Mouse (Mus musculus): ENCODE data around the gene Irf8.

The Irf8 gene

DNA sequence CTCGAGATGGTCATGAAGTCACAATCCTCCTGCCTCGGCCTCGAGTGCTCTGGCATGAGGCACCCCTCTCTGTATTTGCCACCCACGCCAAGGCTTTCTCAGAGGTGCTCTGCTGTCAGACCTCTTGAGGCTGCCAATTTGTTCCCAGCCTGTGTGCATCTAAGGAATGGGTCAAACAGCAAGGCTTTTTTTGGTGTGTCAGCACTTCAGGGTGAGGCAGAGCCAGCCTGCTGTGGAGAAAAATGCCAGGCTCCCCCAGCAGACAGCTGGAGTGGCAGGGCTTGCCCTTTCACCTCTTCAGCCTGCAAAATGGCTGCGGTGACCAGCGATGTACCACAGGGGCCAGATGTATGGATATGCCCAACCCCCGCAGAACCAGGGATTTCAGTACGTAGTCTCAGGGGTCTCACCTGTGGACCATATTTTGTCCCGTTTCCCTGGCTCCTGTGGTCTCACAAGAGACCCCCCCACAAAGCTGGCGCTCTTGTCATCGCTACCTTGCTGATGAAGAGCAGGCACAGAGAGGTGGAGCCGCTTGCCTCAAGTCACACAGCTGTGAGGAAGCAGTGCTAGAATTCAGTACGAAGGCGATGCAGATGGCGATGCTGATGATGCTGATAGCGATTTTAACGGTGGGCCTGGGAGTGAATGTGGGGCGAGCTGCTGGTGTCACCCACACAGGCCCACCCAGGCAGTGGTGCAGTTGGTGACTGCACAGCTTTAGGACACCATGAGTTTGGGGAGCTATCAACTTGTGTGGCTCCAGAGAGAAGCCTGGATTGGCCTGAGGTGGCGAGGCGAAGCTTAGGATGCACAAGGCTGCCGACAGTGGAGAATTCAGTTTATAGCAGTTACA lies 15.3 kb downstream of the Irf8 start:
- peak; percentile 65 for DNase-seq

DNA sequence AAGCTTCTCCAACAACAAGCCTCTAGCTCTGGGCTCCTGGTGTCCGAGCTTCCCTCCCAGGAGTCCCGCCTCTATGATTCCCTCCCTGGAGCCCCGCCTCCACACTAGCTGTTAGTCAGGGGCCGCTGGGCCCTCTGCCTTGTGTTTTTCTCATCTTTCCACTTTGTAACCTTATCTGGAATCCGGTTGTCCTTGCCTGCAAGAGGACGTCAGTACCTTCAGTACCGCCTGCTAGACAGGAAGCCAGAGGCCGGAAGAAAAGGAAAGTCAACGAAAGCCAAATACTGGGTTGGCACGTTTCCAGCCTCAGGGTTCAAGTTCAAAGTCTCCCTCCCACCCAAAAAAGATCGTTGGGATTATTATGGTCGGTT lies 15.9 kb downstream of the Irf8 start:
- peak; percentile 84 for DNase-seq

DNA sequence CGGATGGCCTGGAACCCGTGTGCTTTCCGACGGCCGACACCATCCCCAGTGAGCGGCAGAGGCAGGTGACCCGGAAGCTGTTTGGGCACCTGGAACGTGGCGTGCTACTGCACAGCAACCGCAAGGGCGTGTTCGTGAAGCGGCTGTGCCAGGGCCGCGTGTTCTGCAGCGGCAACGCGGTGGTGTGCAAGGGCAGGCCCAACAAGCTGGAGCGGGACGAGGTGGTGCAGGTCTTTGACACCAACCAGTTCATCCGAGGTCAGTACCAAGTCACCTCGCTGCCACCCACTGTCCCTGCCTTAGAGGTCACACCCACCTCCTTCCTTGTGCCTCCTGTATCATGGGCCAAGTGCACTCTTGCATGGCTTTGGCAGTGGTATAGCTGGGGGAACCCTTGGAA lies 17.3 kb downstream of the Irf8 start:
- DNase-seq = peak; percentile 50

DNA sequence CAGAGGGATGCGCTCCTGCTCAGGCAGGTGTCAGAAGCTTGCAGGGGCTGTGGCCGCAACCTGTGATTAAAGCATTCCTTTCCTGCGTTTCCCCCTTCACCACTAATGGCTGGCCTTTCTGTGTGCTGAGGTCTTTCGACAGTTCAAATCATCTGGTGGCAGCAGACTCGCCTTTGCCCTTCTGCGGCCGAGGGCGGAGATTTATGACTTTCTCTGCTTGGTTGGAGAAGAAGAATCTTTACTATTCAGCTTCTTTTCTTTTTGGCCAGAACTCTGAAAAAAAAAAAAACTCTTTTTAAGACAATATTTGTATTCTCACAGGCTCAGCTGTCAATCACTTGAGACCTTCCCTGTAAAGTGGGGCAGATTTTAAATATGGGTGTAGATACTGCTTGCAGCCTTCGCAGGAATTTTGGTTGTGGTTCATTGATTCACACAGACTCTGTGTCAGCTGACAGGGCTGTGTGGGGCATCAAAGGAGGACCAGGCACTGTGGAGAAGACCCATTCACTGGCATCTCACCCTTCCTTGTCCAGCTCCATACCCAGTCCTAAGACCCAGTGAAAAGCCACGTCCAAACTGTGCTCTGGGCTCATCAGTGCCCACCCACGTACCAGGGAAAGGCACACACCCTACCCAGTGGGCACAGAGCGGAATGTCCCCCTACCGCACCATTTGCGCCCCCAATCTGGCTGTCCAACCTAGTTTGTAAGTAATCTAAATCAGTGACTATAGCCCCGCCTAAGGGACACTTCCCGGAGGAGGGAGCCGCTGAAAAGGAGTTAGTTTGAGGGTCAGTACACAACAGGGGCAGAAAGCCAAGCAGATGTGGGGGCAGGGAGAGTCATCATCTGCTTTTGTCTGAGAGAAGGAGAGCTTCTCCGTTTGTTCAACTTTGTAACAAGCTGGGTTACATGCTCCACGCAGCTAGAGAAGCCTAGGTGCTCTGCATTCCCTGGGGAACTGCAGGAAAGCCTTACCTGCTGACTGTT lies 19.4 kb downstream of the Irf8 start:
- peak; percentile 76 for DNase-seq

DNA sequence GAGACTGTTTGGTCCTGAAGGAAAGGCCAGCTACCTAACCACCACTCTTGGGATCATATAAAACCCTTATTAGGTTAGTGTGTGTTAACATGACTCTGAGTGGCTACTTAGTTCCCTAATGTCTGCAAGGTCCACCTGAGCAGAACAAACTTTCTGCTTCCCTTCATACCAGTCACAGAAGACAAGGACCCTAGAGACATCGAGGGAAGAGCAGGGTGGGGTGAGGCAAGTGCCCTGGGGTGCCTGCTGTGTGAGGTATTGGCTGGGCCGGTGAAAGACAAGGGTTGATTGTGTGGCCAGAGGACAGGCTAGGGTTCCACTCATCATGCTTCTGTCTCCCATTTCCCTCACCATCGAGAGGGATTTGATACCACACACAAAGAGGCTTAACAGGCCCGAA lies 21.8 kb downstream of the Irf8 start:
- no peak for DNase-seq

DNA sequence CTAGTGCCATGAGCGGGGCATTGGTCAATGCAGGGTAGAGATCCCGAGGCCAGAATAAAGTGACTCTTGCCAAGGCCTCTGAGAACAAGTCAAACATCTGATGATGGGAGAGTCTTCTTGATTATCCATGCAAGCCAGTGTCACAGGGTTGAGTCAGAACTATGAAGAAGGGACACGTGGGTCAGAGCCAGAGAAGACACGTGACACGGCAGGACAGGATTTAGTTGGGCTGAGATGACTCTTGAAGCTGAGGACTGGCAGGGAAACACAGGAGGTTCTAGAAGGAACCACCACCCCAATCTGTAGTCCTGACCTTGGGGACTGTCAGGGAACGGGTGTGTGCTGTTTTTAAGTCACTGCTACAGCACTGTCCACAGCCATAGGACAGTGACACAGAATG lies 23.7 kb downstream of the Irf8 start:
- no peak for DNase-seq

DNA sequence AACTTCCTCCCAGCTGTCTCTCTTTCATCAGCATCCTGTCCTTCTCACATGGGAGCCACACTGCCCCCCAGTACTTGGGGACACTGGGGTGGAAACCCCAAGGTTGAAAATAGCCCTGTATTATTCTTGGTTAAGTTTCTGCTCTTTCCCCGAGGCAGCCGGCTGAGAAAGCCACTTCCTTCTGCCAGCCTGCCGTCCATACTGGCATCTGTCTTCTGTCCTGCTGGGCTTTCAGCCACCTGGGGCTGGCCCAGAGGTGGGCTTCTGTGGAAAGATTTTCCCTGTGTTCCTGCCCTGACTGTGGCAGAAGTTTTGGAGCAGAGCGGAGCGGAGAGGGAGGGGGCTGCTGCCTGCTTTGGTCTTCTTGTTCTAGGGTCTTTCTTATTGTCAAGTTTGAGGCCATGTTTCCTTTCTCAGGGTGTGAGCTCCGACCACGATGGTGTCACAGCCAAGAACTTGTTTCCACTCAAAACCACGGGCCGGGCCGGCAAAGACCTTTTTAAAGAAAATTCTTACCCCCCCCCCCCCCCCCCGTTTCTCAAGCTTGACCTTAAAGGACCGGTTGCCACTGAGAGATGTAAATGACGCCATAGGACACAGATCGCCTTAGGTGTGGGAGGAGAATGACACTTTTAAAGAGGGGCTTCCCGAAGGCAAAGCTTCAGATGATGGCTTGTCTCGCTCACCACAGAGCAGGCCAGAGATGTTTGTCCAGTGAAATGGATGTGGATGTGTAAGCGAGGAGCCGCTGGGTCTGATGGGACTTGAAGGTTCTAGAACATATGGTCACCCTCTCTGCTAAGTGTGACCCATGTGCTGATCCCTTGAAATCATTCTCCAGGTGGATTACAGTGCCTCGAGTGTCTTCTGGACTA lies 24.4 kb downstream of the Irf8 start:
- no peak for DNase-seq

DNA sequence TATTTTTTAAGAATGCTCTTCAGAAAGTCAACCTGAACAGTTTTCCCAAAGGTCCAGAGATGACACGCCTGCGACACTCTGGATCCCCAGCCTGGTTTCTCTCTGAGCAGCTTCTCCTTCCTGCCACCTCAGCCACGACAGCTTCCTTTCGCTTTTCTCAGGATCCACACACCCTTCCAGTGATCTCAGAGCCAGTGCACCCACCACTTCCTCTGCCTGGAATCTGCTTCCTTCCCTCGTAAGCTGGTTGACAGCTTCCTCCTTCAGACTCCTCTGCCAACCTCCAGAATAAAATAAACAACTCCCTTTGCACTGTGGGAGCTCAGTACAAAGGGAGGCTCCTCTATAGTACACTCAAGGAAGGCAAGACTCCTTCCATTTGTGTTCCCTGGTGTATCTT lies 27.1 kb downstream of the Irf8 start:
- no peak for DNase-seq

DNA sequence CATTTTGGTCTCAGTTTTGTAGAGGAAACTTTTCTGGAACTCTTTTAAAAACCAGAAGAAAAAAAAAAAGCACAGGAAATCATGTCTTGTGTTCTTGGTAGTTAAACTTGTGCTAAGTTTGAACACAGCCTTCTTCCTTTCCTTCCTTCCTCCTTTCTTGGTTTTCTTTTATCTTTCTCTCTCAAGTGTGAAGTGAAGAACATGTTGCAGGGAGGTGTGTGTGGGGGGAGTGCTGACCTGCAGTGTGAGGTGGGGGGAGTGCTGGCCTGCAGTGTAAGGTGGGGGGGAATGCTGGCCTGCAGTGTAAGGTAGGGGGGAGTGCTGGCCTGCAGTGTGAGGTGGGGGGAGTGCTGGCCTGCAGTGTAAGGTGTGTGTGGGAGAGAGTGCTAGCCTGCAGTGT lies 28.5 kb downstream of the Irf8 start:
- DNase-seq = no peak

DNA sequence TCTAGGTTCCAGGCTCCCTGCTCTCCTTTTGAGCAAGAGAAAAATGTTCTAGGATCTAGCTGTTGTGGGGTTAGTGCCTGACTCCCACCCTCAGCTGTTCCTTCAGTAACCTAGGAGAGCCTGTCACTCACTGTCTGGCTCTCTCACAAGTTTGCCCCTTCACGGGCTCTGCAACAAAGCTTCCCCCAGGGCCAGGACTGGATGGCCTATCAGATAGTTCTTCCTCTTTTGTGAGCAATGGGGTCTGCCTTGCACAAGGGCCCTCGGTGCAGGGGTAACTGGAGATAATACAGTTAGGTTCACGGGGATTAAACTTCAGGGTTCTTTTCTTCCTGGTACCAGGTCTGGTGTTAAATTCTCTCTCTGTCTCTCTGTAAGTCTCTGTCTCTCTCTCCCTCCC lies 30.5 kb downstream of the Irf8 start:
- no peak for DNase-seq

DNA sequence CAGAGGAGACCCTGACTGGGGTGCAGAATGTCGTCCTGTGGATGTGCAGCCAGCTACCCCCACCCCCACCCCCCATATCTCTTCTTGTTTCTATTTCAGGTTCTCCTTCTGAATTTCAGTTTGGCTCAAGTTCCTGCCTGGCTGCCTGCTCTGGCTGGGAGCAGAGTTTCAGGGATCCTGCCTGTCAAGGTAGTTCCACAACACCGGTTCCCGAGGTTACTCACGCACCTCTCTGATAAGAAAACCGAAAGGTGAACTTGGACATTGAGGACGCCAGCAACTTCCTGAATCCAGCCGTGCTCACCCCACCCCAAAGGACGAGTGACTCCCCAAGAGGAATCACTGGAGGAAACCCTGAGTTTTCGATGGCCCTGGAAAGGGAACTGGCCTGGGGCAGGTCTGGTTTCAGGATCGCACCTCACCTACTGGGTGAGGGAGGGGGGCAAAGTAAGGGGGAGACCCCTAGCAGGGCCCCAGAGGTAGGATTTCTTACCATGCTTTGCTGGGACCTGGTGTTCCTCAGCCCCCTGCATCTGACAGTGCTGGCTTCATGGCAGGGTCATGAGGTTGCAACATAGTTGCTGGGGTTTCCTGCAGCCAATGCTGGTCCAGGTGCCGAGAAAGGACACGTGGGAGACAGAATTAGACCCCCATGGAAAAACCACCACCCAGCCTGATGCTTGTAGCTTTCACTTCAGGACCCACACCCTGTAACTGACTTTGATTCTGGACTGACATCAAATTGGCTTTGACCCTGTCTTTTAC lies 32.5 kb downstream of the Irf8 start:
- no peak for DNase-seq

DNA sequence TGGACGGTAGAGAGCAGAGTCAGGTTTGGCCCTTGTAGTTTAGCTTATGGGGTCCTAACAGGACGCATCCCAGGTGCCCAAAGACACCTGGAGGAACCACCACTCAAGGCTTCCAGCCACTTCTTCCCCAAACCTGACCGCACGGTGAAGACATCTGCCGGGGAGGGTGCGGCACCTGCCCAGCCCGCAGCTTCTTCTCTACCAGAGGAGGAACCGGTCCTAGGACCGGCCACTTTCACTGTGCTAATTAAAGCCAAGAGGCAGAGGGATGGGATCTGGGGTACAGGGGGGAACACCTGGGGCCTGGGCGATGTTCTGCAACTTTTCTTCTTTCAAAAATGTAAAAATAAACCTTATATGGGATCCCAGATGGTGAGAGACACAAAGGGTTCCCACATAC lies 41.0 kb downstream of the Irf8 start:
- DNase-seq = no peak

DNA sequence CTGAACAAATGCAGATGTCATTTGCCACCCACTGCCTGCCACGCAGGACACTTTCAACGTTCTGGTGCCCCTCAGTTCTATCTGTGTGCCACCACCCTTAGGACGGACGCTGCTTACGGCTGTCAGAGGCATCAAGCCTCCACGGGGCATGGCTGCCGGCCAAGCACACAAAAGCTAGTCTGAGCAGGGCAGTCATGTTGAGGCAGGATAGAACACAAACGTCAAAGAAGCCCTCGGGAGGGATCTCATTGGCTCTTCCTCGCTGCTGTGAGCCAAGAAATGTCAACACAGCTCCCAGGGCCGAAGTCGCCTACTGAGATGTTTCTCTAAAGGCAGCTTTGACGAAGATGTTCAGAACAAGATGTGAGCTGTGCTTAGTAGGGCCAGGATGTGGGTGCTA lies 41.6 kb downstream of the Irf8 start:
- no peak for DNase-seq

DNA sequence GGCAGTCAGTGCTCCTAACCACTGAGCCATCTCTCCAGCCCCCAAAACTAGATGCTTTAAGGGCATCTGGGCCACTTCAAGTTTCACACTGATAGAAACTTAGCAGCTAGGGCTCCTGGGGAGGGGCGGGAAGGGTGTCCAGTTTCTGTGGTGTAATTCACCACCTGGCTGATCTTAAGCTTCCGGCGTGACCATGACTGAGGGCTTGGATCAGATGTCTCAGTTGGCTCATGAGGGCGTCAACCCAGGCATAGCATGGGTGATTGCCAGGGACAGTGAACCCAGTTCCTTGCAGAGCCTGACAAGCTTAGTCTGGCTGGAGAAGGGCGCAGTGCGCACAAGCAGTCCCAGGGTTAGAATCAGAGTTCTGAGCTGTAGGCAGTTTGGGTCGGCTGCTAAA lies 42.9 kb downstream of the Irf8 start:
- no peak for DNase-seq

DNA sequence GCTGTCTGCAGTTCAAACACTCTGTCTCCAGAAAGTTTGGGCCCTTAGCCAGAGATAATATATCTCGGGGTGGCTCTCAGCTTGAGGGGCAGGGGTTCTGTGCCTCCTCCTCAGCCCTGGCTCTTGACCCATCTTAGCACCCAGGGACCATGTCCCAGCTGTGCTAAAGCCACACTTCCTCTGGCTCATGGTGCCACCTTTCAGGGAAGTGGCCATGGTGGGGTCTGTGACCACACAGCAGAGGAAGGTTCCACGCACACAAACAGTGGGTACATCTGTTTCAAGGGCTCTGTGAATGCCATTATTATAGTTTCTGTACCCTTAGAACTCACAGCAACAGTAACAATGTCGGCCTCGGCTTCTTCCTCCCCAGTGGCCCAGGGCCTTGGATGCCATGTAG lies 47.6 kb downstream of the Irf8 start:
- no peak for DNase-seq

DNA sequence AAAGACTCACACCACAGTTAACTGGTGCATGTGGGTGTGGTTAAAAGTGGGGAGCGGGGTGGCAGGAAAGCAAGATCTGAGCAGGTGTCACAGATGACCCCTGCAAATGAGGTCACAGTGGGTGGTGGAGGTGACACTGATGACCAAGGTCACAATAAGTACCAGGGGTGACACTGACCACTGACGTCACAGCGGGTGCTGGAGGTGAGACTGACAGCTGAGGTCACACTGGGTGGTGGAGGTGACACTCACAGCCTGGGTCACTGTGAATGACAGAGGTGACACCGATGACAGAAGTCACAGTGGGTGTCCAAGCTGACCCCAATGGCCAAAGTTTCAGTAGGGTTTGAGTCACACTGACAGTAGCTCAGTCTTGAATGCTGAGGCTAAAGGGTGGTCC lies 50.6 kb downstream of the Irf8 start:
- DNase-seq = no peak

DNA sequence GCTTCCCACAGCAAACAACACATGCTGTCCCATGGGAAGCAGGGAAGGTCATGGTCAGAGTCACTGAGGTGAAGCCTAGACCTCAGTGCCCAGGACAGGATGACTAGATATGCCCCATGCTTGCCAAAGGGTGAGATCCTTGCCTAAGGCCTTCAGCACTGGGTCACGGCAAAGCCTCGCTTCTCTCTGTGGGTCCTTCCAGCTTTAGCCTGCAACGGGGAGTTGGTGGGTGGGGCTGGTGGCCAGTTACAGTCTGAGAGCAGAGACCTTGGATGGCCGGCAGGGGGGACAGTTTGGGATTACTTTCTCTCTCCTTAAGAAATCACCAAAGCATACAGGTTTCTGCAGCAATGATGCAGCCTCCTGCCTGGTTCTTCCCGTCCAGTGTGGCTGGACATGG lies 51.5 kb downstream of the Irf8 start:
- no peak for DNase-seq

DNA sequence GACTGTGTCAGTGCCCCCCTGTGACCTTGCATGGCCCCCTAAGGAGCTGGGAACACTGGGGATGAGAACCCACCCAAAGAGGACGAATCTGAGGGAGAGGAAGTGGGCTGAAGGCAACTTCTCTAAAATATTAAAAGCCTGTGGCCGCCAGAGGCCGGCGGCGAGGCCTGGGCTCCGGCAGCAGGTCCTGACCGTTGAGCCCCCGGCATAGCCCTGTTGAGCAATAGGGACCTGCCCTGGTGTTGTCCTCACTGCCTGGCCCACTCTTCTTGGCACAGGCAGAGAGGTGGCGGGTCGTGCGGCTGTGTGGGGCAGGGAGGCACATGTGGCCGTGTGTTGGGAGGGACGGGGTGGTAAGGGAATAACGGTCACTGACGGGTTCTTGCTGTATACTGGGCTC lies 56.6 kb downstream of the Irf8 start:
- no peak for DNase-seq

DNA sequence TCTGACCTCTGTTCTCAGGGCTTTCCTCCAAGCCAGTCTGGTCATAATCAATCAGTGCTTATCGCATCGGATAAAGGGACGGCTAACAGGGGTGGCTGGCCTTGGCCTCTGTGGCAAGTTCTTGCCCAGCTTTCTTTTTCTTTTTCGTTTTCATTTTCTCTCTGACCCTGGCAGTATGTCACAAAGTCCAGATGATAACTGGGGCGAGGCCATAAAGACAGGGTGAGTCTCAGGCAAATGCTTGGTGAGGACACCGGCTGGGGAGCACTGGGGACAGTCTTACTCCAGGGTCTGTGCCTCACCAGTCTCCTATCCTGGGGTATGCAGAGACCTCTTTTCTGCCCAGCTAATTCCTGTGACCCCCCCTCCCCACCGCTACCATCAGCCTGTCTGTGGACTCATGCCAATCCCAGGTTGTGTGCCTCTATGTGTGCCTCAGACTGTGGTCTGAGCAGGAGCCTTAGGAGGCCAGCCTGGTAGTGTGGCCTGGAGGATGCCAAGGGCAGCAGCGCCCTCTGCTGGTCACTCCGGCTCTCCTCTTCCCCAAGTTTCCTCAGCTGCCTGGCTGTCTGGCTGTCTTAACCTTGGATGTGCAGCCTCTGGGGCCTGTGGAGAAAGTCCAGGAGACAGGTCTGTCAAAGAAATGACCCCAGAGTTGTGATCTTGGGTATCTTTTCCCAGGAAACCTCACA lies 59.9 kb downstream of the Irf8 start:
- peak; percentile 88 for DNase-seq

DNA sequence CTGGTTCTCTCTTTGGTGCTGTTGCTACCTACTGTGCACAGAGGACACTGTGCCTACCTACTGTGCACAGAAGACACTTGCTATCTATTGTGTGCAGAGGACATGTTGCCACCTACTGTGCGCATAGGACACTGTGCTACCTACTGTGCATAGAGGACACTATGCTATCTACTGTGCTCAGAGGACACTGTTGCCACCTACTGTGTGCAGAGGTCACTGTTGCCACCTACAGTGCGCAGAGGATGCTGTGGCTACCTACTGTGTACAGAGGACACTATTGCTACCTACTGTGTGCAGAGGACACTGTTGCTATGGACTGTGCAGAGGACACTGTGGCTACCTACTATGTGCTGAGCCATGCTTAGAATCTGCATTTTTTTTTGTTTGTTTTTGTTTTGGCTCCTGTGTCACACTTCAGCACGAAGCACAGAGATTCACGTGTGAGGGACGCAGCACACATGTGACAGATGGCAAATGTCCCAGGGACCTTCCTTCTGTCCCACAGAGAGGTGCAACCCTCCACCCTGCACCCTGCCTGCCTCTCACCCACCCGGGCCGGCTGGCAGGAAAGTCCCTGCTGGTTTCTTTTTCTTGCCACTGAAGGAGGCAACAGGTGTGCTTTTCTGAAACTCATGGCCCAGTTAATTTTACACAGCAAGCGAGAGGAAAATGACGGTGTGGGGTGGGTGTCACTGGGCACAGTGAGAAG lies 61.0 kb downstream of the Irf8 start:
- no peak for DNase-seq

DNA sequence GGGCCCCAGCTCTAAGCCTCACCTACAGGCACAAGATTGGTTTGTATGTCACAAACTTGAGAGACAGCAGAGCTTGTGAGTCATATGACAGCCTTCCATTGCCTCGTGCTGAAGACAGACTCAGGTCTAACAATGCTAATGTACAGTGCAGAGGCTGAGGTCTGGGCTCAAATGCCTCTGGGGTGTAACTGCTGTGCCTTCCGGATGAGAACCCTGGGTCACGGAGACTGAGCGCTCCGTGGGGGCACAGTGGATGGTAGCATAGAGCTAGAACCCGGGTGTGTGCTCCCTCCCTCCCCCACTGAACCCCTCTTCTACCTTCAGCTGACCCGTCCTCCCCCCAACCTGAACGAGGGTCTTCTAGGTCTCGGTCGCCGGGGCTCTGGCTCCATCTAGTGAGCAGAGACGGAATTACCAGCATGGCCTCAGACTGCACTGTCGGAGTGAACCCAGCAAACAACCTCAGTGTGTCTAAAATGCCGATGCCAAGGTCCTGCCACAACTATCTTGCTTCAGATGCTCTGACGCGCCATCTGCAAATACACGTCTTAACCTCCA lies 64.2 kb downstream of the Irf8 start:
- peak; percentile 65 for DNase-seq
